Mouse (Mus musculus) midbrain, embryonic 12.5 days (tissue): ENCODE measurements at regions not wholly inside any gene's neighbourhood (a gene's known extent, or its start where the extent isn't known, plus 50 kb on each side); places are given as distances from the start of the nearest gene placed in this dataset.

Source experiments
- ATAC-seq: fragments of 200-750 bp; cut with Nextera tagmentation; 2 replicates; pipeline ENCODE4 v1.8.0; 2017; ENCODE audit warnings: low read depth, moderate TSS enrichment, moderate library complexity; ENCODE audit not compliant: low FRiP score
- H3K27ac ChIP-seq: fragments of 300-500 bp; sonication (generic); replicated peaks from 2 replicates; pipeline ENCODE4 v1.5.1; 2016; ENCODE audit warnings: mild to moderate bottlenecking
- H3K27me3 ChIP-seq: fragments of 300-500 bp; sonication (generic); 2 replicates; pipeline ENCODE4 v1.6.1; 2016; ENCODE audit warnings: mild to moderate bottlenecking
- H3K36me3 ChIP-seq: fragments of 300-500 bp; sonication (generic); 2 replicates; pipeline ENCODE4 v1.6.1; 2016
- H3K4me1 ChIP-seq: fragments of 300-500 bp; sonication (generic); 2 replicates; pipeline ENCODE4 v1.6.1; 2016
- H3K4me2 ChIP-seq: fragments of 300-500 bp; sonication (generic); replicated peaks from 2 replicates; pipeline ENCODE4 v1.6.1; 2016; ENCODE audit warnings: mild to moderate bottlenecking, moderate library complexity
- H3K4me3 ChIP-seq: fragments of 300-500 bp; sonication (generic); 2 replicates; pipeline ENCODE4 v1.5.1; 2016; ENCODE audit warnings: mild to moderate bottlenecking
- H3K9ac ChIP-seq: fragments of 300-500 bp; sonication (generic); replicated peaks from 2 replicates; pipeline ENCODE4 v1.6.1; 2016; ENCODE audit warnings: mild to moderate bottlenecking, moderate library complexity
- H3K9me3 ChIP-seq: fragments of 300-500 bp; sonication (generic); 2 replicates; pipeline ENCODE4 v1.6.1; 2016; ENCODE audit warnings: mild to moderate bottlenecking

DNA sequence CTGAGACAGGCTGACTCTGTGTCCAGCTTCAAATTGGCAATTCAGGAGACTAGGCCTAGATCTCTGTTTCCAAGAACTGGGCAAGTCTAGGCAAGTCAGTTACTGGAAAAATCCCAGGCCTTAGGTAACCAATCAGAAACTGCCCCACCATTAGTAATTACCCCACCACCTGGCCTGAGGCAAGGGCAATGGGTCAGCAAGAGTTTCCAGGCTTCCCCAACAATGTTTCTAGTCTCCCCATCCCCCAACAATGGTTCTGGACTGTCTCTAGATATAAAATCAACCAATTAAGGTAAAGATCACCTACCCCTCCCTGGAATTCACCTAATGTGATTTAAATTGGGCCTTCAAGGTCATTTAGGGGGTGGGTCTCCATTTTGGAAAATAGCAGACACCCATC lies 734.0 kb downstream of the Rps29 start:
- H3K4me2 ChIP-seq = no peak overlapping the region
- H3K9ac ChIP-seq = no peak overlapping the region
- no peaks in the 10 kb centered on the region for H3K27me3 ChIP-seq
- no peaks in the 10 kb centered on the region for H3K36me3 ChIP-seq
- H3K4me1 ChIP-seq = no peaks in the 10 kb centered on the region
- ATAC-seq = no peak
- no peak overlapping the region for H3K27ac ChIP-seq
- no peak overlapping the region for H3K4me3 ChIP-seq
- no peaks in the 10 kb centered on the region for H3K9me3 ChIP-seq
